Mouse (Mus musculus): Measurements from ENCODE around the gene Arhgap28. TPM values are rescaled to one million over a fixed set of nuclear protein-coding genes. Genes with fewer than 3 reads are reported as not detected.

Gene Arhgap28
- polyA plus RNA-seq, 1 experiment from 2014 or later: 5.7 TPM

DNA sequence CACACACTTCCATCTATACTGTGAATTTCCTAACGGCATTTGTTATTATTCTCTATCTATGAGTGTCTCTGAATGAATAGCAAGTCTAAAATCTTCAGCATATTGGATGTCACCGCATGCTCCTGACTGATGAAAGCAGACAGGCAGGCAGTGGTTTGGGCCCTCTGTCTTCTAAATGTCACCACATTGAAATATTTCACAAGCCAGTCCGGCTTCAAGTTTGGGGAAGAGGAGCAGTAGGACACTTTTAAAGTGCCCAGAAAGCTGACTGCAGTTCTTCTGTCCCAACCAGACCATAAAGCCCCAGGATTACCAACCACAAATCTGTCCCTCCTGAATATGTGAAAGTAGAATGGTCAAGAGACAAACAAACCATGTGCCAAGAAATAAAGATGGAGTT lies 73.5 kb downstream of the Arhgap28 start:
- no peaks in the 10 kb centered on the region for H3K9me3 ChIP-seq (ENCODE audit: control insufficient read depth, low read length)
- WGBS: 82% methylated on average over 3 of the region's 3 CpGs

DNA sequence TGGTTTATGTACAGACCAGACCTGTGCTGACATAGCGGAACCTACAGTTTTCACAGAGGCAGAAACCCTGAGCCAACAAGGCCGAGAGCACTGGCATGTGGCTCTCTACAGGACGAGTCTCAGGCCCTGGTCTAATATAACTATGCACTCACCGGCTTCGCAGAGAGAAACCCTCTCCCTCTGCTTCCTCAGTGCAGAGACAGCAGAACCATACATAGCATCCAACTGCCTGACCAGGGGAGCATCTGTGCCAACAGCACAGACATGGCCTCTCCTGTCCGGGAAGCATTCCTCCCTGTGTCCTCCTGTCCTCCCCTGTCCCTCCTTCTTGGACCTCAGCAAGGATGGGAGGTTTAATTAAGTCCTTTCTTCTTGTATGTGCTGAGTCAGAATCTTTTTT lies 75.6 kb downstream of the Arhgap28 start:
- H3K4me2 ChIP-seq (replicated peaks; ENCODE audit: low read depth): no peak overlapping the region
- ATAC-seq (ENCODE audit: low FRiP score, low TSS enrichment) (no peak), DNase-seq (ENCODE audit: low spot score) (no peak)
- no peak overlapping the region for H3K4me3 ChIP-seq (ENCODE audit: low read depth, low read length)
- no peaks in the 10 kb centered on the region for H3K4me1 ChIP-seq (replicated peaks; ENCODE audit: control insufficient read depth, insufficient read depth)
- no peak overlapping the region for H3K27ac ChIP-seq (replicated peaks)
- H3K36me3 ChIP-seq (ENCODE audit: control insufficient read depth, insufficient read depth, low read length): peaks cover 3% of the 10 kb centered on the region; the same call in 1 of the 2 replicates
- H3K27me3 ChIP-seq (ENCODE audit: control insufficient read depth, insufficient read depth, low read length): no peaks in the 10 kb centered on the region
- H3K9ac ChIP-seq (ENCODE audit: low read length): no peak overlapping the region
- TF ChIP-seq EP300 (optimal IDR thresholded peaks at IDR 0.05) (no peak), CTCF (IDR thresholded peaks at IDR 0.05; ENCODE audit: low read depth) (no peak)
- 75% methylated on average over 6 of the region's 6 CpGs for WGBS
- H3K9me3 ChIP-seq (ENCODE audit: control insufficient read depth, low read length): no peaks in the 10 kb centered on the region

More for the DNA sequence above, 73.5 kb downstream of the Arhgap28 start:
- no peak for ATAC-seq (ENCODE audit: low FRiP score, low TSS enrichment)
- Histone ChIP-seq H3K4me2 (replicated peaks; ENCODE audit: low read depth) (no peak overlapping the region), H3K36me3 (ENCODE audit: control insufficient read depth, insufficient read depth, low read length) (peaks cover 3% of the 10 kb centered on the region; the same call in 1 of the 2 replicates), H3K4me1 (replicated peaks; ENCODE audit: control insufficient read depth, insufficient read depth) (no peaks in the 10 kb centered on the region), H3K27ac (replicated peaks) (no peak overlapping the region), H3K27me3 (ENCODE audit: control insufficient read depth, insufficient read depth, low read length) (no peaks in the 10 kb centered on the region), H3K4me3 (ENCODE audit: low read depth, low read length) (no peak overlapping the region), H3K9ac (ENCODE audit: low read length) (no peak overlapping the region)
- DNase-seq (ENCODE audit: low spot score): no peak
- no peak for TF ChIP-seq EP300 (optimal IDR thresholded peaks at IDR 0.05)
- no peak for TF ChIP-seq CTCF (IDR thresholded peaks at IDR 0.05; ENCODE audit: low read depth)

DNA sequence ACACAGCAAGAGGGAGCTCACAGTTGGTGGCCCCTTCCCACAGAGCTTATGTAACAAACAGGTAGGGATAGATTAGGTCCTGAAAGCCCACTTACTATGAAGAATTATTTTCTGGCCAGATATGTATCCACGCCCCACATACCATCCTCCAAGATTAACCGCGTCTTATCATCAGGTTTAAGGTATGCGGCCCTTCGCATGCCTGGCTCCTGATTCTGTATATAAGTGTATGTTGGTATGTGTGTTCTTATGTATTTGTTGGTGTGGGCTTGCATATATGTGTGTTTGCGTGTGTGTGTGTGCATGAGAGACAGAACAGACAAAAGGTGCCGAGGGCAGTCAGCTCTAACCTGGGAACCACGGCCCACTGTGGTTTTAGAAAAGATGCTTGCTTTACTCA lies 76.1 kb downstream of the Arhgap28 start:
- TF ChIP-seq CTCF (IDR thresholded peaks at IDR 0.05; ENCODE audit: low read depth) (no peak), EP300 (optimal IDR thresholded peaks at IDR 0.05) (no peak)
- Histone ChIP-seq H3K36me3 (ENCODE audit: control insufficient read depth, insufficient read depth, low read length) (no peaks in the 10 kb centered on the region), H3K27me3 (ENCODE audit: control insufficient read depth, insufficient read depth, low read length) (no peaks in the 10 kb centered on the region), H3K9me3 (ENCODE audit: control insufficient read depth, low read length) (no peaks in the 10 kb centered on the region), H3K4me3 (ENCODE audit: low read depth, low read length) (no peak overlapping the region), H3K9ac (ENCODE audit: low read length) (no peak overlapping the region), H3K27ac (replicated peaks) (no peak overlapping the region), H3K4me2 (replicated peaks; ENCODE audit: low read depth) (no peak overlapping the region), H3K4me1 (replicated peaks; ENCODE audit: control insufficient read depth, insufficient read depth) (no peaks in the 10 kb centered on the region)
- WGBS: 81% methylated on average over 8 of the region's 8 CpGs
- no peak for ATAC-seq (ENCODE audit: low FRiP score, low TSS enrichment)
- DNase-seq (ENCODE audit: low spot score): no peak

DNA sequence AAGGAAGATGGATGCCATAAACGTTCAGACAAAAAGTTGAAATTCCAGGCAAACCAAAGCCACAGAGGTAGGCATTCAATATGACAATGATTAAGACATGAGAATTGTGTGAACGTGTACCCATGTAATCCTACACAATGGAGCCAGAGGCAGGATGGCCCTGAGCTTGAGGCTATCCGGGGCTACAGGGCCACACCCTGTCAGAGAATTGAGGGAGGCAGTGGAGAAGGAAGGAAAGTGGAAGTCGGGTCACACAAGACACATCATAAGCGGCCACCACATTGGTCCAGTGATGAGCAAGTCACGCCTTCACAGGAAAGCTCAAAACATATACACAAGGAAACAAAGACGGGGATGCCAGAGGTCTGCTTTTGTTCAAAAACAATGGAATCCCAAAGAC lies 84.0 kb downstream of the Arhgap28 start:
- no peaks in the 10 kb centered on the region for H3K36me3 ChIP-seq (ENCODE audit: control insufficient read depth, insufficient read depth, low read length)
- no peak for TF ChIP-seq EP300 (optimal IDR thresholded peaks at IDR 0.05)
- TF ChIP-seq CTCF (IDR thresholded peaks at IDR 0.05; ENCODE audit: low read depth): no peak
- no peak overlapping the region for H3K4me2 ChIP-seq (replicated peaks; ENCODE audit: low read depth)
- H3K9me3 ChIP-seq (ENCODE audit: control insufficient read depth, low read length): no peaks in the 10 kb centered on the region
- ATAC-seq (ENCODE audit: low FRiP score, low TSS enrichment) (no peak), DNase-seq (ENCODE audit: low spot score) (no peak)
- H3K27me3 ChIP-seq (ENCODE audit: control insufficient read depth, insufficient read depth, low read length): no peaks in the 10 kb centered on the region
- no peak overlapping the region for H3K27ac ChIP-seq (replicated peaks)
- no peaks in the 10 kb centered on the region for H3K4me1 ChIP-seq (replicated peaks; ENCODE audit: control insufficient read depth, insufficient read depth)
- 81% methylated on average over 7 of the region's 7 CpGs for WGBS
- no peak overlapping the region for H3K9ac ChIP-seq (ENCODE audit: low read length)
- H3K4me3 ChIP-seq (ENCODE audit: low read depth, low read length): no peak overlapping the region

DNA sequence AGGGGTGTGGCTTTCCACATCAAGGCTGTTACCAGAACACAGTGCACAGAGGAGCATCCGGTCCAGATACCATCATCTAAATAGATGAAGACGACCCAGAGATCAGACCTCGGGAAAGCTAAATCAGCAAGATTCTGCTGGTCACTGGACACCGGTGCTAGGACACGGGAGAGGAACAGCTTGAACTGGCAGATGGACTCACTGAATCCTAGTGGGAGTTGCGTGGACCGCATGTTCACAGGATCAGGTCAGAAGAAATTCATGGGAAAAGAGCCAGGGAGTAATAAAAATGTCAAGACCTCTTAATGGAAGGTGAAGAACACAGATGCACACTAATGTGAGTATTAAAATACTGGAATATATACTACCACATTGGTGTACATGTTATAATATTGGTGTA lies 85.7 kb downstream of the Arhgap28 start:
- no peaks in the 10 kb centered on the region for H3K9me3 ChIP-seq (ENCODE audit: control insufficient read depth, low read length)
- ATAC-seq (ENCODE audit: low FRiP score, low TSS enrichment) (no peak), DNase-seq (ENCODE audit: low spot score) (no peak)
- H3K4me3 ChIP-seq (ENCODE audit: low read depth, low read length): no peak overlapping the region
- no peaks in the 10 kb centered on the region for H3K4me1 ChIP-seq (replicated peaks; ENCODE audit: control insufficient read depth, insufficient read depth)
- H3K36me3 ChIP-seq (ENCODE audit: control insufficient read depth, insufficient read depth, low read length): no peaks in the 10 kb centered on the region
- WGBS: 88% methylated on average over 7 of the region's 7 CpGs
- H3K27ac ChIP-seq (replicated peaks): no peak overlapping the region
- no peaks in the 10 kb centered on the region for H3K27me3 ChIP-seq (ENCODE audit: control insufficient read depth, insufficient read depth, low read length)
- H3K9ac ChIP-seq (ENCODE audit: low read length): no peak overlapping the region
- TF ChIP-seq EP300 (optimal IDR thresholded peaks at IDR 0.05) (no peak), CTCF (IDR thresholded peaks at IDR 0.05; ENCODE audit: low read depth) (no peak)
- no peak overlapping the region for H3K4me2 ChIP-seq (replicated peaks; ENCODE audit: low read depth)

DNA sequence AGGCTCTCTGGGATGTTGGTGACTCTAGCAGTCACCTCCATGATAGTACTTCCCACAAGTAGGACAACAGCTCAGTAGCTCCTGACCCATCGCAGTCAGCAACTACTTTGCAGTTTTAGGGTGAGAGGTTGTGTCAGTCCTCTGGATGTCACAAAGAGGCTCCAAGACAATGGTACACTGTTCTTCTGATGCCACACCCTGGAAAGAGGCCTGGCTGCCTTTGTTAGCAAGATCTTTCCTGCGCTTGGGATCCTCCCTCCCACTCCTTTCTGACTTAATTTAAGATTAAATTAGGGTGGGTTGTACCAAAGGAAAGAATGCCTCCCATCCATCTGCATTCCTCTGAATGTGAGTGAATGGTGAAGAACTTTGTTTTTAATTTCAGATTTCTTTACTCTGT lies 87.0 kb downstream of the Arhgap28 start:
- Histone ChIP-seq H3K4me2 (replicated peaks; ENCODE audit: low read depth) (no peak overlapping the region), H3K27ac (replicated peaks) (no peak overlapping the region), H3K4me1 (replicated peaks; ENCODE audit: control insufficient read depth, insufficient read depth) (no peaks in the 10 kb centered on the region), H3K9ac (ENCODE audit: low read length) (no peak overlapping the region), H3K36me3 (ENCODE audit: control insufficient read depth, insufficient read depth, low read length) (no peaks in the 10 kb centered on the region), H3K27me3 (ENCODE audit: control insufficient read depth, insufficient read depth, low read length) (no peaks in the 10 kb centered on the region), H3K9me3 (ENCODE audit: control insufficient read depth, low read length) (no peaks in the 10 kb centered on the region), H3K4me3 (ENCODE audit: low read depth, low read length) (no peak overlapping the region)
- no peak for ATAC-seq (ENCODE audit: low FRiP score, low TSS enrichment)
- TF ChIP-seq CTCF (IDR thresholded peaks at IDR 0.05; ENCODE audit: low read depth) (no peak), EP300 (optimal IDR thresholded peaks at IDR 0.05) (no peak)
- WGBS: 77% methylated on average over 2 of the region's 2 CpGs
- DNase-seq (ENCODE audit: low spot score): no peak
